Mouse (Mus musculus) liver, embryonic 13.5 days (tissue): ENCODE measurements around the gene Rap1b. TPM values are rescaled to one million over a fixed set of nuclear protein-coding genes. Genes with fewer than 3 reads are reported as not detected.
A peak's percentile ranks its signal among the peaks of the same experiment; 100 is the strongest.

ENCODE experiments used
- ATAC-seq: fragments of 200-750 bp; cut with Nextera tagmentation; 2 replicates; pipeline ENCODE4 v1.8.0; 2017; ENCODE audit warnings: low read depth, mild to moderate bottlenecking, moderate number of reproducible peaks, moderate library complexity
- DNase-seq: peaks from one replicate; pipeline ENCODE4 v3.0.0; 2022
- H3K27ac ChIP-seq: fragments of 300-500 bp; sonication (generic); 2 replicates; pipeline ENCODE4 v1.5.1; 2015; ENCODE audit warnings: moderate library complexity, mild to moderate bottlenecking, inconsistent platforms
- H3K27me3 ChIP-seq: fragments of 300-500 bp; sonication (generic); 2 replicates; pipeline ENCODE4 v1.6.1; 2015; ENCODE audit warnings: mild to moderate bottlenecking, inconsistent platforms
- H3K36me3 ChIP-seq: fragments of 300-500 bp; sonication (generic); 2 replicates; pipeline ENCODE4 v1.6.1; 2015; ENCODE audit warnings: mild to moderate bottlenecking, inconsistent platforms
- H3K4me1 ChIP-seq: fragments of 300-500 bp; sonication (generic); replicated peaks from 2 replicates; pipeline ENCODE4 v1.6.1; 2015; ENCODE audit warnings: inconsistent platforms
- H3K4me2 ChIP-seq: fragments of 300-500 bp; sonication (generic); 2 replicates; pipeline ENCODE4 v1.6.1; 2015; ENCODE audit warnings: inconsistent platforms, mild to moderate bottlenecking, moderate library complexity
- H3K4me3 ChIP-seq: fragments of 300-500 bp; sonication (generic); replicated peaks from 2 replicates; pipeline ENCODE4 v1.5.1; 2015; ENCODE audit warnings: mild to moderate bottlenecking, inconsistent platforms
- H3K9ac ChIP-seq: fragments of 300-500 bp; sonication (generic); 2 replicates; pipeline ENCODE4 v1.6.1; 2015; ENCODE audit warnings: mild to moderate bottlenecking, inconsistent platforms
- H3K9me3 ChIP-seq: fragments of 300-500 bp; sonication (generic); replicated peaks from 2 replicates; pipeline ENCODE4 v1.6.1; 2016; ENCODE audit warnings: inconsistent platforms
- WGBS: fragments of 180-500 bp; shearing (Covaris S2); methylation state at CpG from one replicate; pipeline ENCODE4 v1.1.7; 2015; ENCODE audit not compliant: insufficient replicate concordance; 5-methylcytosine and 5-hydroxymethylcytosine counted together
- polyA plus RNA-seq: library from polyadenylated mRNA; unstranded; fragments of >200 nt; fragmentation: Nextera tagmentation; extraction: Ambion mirVana; gene quantifications from 2 replicates; pipeline ENCODE4 v1.2.1, GENCODE M21; 2015

The Rap1b gene
- polyA plus RNA-seq, 1 experiment from 2014 or later: 132 TPM

DNA sequence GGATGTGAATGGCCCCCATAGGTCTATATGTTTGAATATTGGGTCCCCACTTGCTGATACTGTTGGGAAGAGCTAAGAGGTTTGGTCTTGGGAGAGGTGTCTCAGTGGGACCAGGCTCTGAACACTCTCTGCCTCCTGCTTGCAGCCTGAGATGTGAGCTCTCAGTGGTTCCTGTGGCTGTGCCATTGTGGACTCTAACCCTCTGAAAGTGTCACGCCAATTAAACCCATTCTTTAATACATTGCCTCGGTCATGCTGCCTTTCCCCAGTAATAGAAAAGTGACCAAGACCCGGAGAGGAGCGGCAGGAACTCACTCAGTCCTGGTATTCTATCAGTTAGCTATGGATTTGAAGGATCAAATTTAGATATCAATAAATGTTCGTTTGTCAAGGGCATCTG is 12.4 kb upstream of the Rap1b start:
- H3K27me3 ChIP-seq: no peaks in the 10 kb centered on the region
- no peak overlapping the region for H3K9ac ChIP-seq
- WGBS: 71% methylated on average over 5 of the region's 5 CpGs
- no peak overlapping the region for H3K4me3 ChIP-seq
- DNase-seq (no peak), ATAC-seq (no peak)
- H3K4me2 ChIP-seq: no peak overlapping the region
- no peaks in the 10 kb centered on the region for H3K9me3 ChIP-seq
- no peaks in the 10 kb centered on the region for H3K36me3 ChIP-seq
- peaks cover 21% of the 10 kb centered on the region for H3K4me1 ChIP-seq
- H3K27ac ChIP-seq: no peak overlapping the region

GRCm38 (mm10) chr10:117856001-117856720 is 10.3 kb upstream of the Rap1b start:
- DNase-seq: no peak

DNA sequence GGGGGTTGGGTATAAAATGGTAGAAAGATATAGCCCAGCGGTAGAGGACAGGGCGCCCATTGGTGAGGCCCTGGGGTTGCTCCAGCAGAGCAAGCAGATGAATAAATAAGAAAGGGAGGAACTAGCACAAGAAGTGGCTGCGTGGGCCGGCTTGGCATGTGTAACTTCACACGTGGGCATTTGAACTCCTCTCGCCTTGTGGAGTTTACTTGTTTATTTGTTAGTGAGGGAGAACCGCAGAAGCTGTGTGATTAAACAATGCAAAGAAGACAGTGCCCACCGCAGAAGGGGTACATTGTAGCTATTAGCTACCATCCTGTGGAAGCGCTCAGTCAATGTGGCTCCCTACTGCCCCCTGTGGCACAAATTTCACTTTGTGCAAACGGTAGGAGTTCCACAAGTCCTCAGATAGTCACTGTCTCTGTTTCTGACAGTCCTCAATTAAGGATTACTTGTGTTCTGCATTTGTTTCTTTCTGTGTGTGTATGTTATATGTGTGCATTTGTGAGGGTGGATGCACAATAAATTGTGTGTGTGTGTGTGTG is 6.9 kb upstream of the Rap1b start:
- Histone ChIP-seq H3K4me3 (no peak overlapping the region), H3K36me3 (no peaks in the 10 kb centered on the region), H3K9me3 (no peaks in the 10 kb centered on the region), H3K9ac (no peak overlapping the region), H3K27me3 (no peaks in the 10 kb centered on the region), H3K27ac (no peak overlapping the region), H3K4me1 (peaks cover 12% of the 10 kb centered on the region), H3K4me2 (no peak overlapping the region)
- no peak for DNase-seq
- no peak for ATAC-seq
- 74% methylated on average over 10 of the region's 10 CpGs for WGBS

More at GRCm38 (mm10) chr10:117856001-117856720, 10.3 kb upstream of the Rap1b start:
- Histone ChIP-seq H3K27me3 (no peaks in the 10 kb centered on the region), H3K9me3 (no peaks in the 10 kb centered on the region), H3K9ac (no peak overlapping the region), H3K4me3 (no peak overlapping the region), H3K36me3 (no peaks in the 10 kb centered on the region), H3K27ac (peak overlapping the region; percentile 36; the same call in 1 of the 2 replicates), H3K4me2 (no peak overlapping the region), H3K4me1 (peaks cover 20% of the 10 kb centered on the region)
- WGBS: 13% methylated on average over 8 of the region's 8 CpGs
- peak; percentile 8; the same call in 1 of the 2 replicates for ATAC-seq

DNA sequence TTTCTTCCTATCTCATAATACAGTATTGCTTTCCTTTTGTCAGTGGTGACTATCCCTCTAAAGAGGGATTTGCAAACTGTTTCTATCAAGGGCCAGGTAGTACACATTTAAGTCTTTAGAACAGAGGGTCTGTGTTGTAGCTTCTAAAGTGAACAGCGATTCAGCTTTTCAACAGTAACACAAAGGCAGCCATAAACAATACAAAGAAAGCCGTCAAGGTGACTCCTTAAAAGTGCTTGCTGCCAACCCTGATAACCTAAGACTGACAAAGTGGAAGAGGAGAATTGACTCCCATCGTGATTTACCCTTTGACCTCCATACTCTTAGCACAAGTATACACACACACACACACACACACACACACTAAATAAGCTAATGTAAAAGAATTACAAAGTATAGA is 3.1 kb upstream of the Rap1b start:
- no peaks in the 10 kb centered on the region for H3K27me3 ChIP-seq
- no peak overlapping the region for H3K27ac ChIP-seq
- no peak overlapping the region for H3K9ac ChIP-seq
- H3K4me2 ChIP-seq: no peak overlapping the region
- DNase-seq (no peak), ATAC-seq (no peak)
- no peaks in the 10 kb centered on the region for H3K9me3 ChIP-seq
- H3K4me3 ChIP-seq: no peak overlapping the region
- 67% methylated on average over 3 of the region's 3 CpGs for WGBS
- peaks cover 18% of the 10 kb centered on the region for H3K4me1 ChIP-seq
- H3K36me3 ChIP-seq: no peaks in the 10 kb centered on the region

- ATAC-seq (no peak), DNase-seq (no peak)
- peak overlapping the region; percentile 93 for H3K4me3 ChIP-seq
- no peak overlapping the region for H3K27ac ChIP-seq
- no peaks in the 10 kb centered on the region for H3K27me3 ChIP-seq
- H3K9me3 ChIP-seq: no peaks in the 10 kb centered on the region
- peaks cover 37% of the 10 kb centered on the region for H3K4me1 ChIP-seq
- H3K4me2 ChIP-seq: peak overlapping the region; percentile 93
- WGBS: 64% methylated on average over 9 of the region's 9 CpGs
- H3K9ac ChIP-seq: no peak overlapping the region
- no peaks in the 10 kb centered on the region for H3K36me3 ChIP-seq
Observed at GRCm38 (mm10) chr10:117846796-117847195, 961 bp upstream of the Rap1b start.

DNA sequence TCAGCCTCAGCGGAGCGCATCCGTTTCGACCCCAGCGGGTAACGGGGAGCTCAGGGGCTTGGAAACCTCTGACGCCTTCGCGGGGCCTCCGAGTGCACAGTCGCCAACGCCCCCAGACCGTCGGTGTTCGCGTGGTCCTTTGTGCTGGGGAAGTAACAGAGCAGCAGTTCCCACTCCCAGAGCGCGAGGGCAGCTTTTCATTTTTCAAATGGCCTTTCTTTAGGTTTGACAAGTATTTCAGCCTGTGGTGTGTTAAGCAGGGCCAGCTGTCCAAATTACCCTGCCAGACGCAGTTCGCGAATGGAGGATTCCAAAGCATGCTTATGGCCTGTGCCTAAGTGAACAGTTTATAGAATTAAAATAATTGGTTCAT is 411 bp upstream of the Rap1b start:
- Histone ChIP-seq H3K9me3 (no peaks in the 10 kb centered on the region), H3K4me3 (peak overlapping the region; percentile 93), H3K4me2 (peak overlapping the region; percentile 93), H3K27me3 (no peaks in the 10 kb centered on the region), H3K4me1 (peaks cover 39% of the 10 kb centered on the region), H3K36me3 (no peaks in the 10 kb centered on the region), H3K27ac (peak overlapping the region; percentile 72), H3K9ac (peak overlapping the region; percentile 98)
- ATAC-seq (peak; percentile 61), DNase-seq (no peak)
- WGBS: 1% methylated on average over 21 of the region's 21 CpGs

- peak overlapping the region; percentile 93 for H3K4me3 ChIP-seq
- no peaks in the 10 kb centered on the region for H3K27me3 ChIP-seq
- H3K4me1 ChIP-seq: peaks cover 50% of the 10 kb centered on the region
- H3K4me2 ChIP-seq: peak overlapping the region; percentile 89
- DNase-seq (peak; percentile 34), ATAC-seq (peak; percentile 34)
- under 1% methylated on average over 52 of the region's 52 CpGs for WGBS
- H3K9ac ChIP-seq: peak overlapping the region; percentile 98
- H3K9me3 ChIP-seq: no peaks in the 10 kb centered on the region
- peak overlapping the region; percentile 95 for H3K27ac ChIP-seq
- H3K36me3 ChIP-seq: no peaks in the 10 kb centered on the region
Observed at GRCm38 (mm10) chr10:117844782-117845596, 846 bp downstream of the Rap1b start.

- Histone ChIP-seq H3K4me3 (peak overlapping the region; percentile 93), H3K4me2 (peak overlapping the region; percentile 89), H3K27ac (peak overlapping the region; percentile 15; the same call in 1 of the 2 replicates), H3K4me1 (peaks cover 56% of the 10 kb centered on the region), H3K9ac (peak overlapping the region; percentile 98), H3K27me3 (no peaks in the 10 kb centered on the region), H3K9me3 (no peaks in the 10 kb centered on the region), H3K36me3 (no peaks in the 10 kb centered on the region)
- DNase-seq: no peak
- ATAC-seq: no peak
- WGBS: 16% methylated on average over 5 of the region's 5 CpGs
Observed at GRCm38 (mm10) chr10:117844279-117844678, 1.6 kb downstream of the Rap1b start.

DNA sequence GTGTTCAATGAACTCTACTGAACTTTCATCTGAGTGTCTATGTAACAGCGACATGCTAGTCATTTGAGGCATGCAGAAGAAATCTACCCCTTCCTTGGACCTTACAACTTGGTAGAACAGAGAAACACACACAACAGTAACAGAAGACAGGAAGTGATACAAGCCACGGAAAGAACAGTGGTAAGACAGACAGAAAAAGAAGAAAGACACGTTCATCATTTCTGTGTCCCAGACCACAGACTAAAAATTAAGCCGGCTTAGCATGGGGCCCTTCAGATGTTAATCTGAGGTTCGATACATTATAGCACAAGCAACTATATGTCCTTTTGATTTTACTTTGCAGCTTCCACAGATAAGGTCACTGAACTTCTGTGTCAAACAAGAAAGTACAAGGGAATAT is 2.1 kb downstream of the Rap1b start:
- ATAC-seq (no peak), DNase-seq (no peak)
- Histone ChIP-seq H3K27ac (peak overlapping the region; percentile 19; the same call in 1 of the 2 replicates), H3K36me3 (no peaks in the 10 kb centered on the region), H3K9ac (peak overlapping the region; percentile 98), H3K9me3 (no peaks in the 10 kb centered on the region), H3K4me2 (peak overlapping the region; percentile 89), H3K27me3 (no peaks in the 10 kb centered on the region), H3K4me1 (peaks cover 61% of the 10 kb centered on the region), H3K4me3 (peak overlapping the region; percentile 93)
- 9% methylated on average over 5 of the region's 5 CpGs for WGBS

DNA sequence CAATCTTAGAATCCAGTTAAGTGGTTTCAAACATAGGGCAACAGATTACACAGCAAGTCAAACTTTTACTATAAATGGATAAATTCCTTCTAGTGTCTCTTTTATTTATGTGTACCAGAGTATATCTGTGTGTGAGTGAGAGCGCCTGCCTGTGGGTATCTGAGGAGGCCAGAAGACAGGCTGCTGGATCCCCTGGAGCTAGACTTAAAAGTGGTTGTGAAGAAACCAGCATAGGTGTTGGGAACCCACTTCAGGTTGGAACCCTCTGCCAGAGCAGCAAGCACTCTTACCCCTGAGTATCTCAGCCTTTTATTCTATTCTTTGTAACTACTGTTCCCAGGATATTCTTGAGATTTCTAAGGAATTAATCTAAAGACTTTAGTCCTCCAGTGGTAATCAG is 4.1 kb downstream of the Rap1b start:
- Histone ChIP-seq H3K4me2 (no peak overlapping the region), H3K4me1 (peaks cover 69% of the 10 kb centered on the region), H3K9me3 (no peaks in the 10 kb centered on the region), H3K27me3 (no peaks in the 10 kb centered on the region), H3K9ac (no peak overlapping the region), H3K27ac (no peak overlapping the region), H3K36me3 (no peaks in the 10 kb centered on the region), H3K4me3 (no peak overlapping the region)
- 67% methylated on average over 1 of the region's 1 CpGs for WGBS
- ATAC-seq (no peak), DNase-seq (no peak)

DNA sequence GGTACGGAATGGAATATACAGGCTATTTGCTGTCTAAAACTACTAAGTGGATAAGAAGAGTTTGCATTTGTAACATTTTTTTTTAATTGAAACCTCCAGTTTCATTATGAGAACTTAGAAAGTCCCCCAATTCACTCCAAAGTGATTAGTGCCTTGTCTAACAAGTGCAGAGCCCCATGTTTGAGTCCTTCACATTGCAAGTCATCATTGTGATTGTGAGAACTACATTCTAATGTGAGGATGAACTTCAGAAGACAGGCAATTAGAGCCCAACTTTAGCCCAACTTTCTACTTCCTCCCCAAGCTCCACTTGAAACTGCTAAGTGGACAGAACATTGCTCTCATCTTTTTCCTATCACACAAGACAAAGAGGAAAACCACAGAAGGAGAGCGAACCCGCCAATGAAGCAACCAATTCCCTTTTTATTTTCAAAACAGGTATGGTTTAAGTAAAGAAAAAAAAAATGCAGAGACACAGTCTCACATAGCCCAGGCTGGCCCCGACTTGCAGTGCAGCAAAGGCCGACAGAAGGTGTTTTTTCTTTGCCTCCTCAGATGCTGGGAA is 5.3 kb downstream of the Rap1b start:
- peak overlapping the region; percentile 6; the same call in 1 of the 2 replicates for H3K27ac ChIP-seq
- H3K4me2 ChIP-seq: no peak overlapping the region
- H3K4me3 ChIP-seq: no peak overlapping the region
- no peaks in the 10 kb centered on the region for H3K9me3 ChIP-seq
- H3K36me3 ChIP-seq: no peaks in the 10 kb centered on the region
- no peaks in the 10 kb centered on the region for H3K27me3 ChIP-seq
- DNase-seq (no peak), ATAC-seq (no peak)
- peaks cover 73% of the 10 kb centered on the region for H3K4me1 ChIP-seq
- no peak overlapping the region for H3K9ac ChIP-seq
- WGBS: 35% methylated on average over 5 of the region's 5 CpGs
